Mouse (Mus musculus) layer of hippocampus, adult 11-12 months (tissue): Measurements from ENCODE around the gene Mrgprb8.
"Not testable (repeated sequence)": the region's sequence is repeated elsewhere in the genome, so short reads cannot be mapped to it uniquely, and the experiment has no call there.

Experiments
- DNase-seq: peaks from one replicate; pipeline ENCODE4 v3.0.0; 2022; ENCODE audit warnings: low spot score

Gene Mrgprb8

GRCm38 (mm10) chr7:48388226-48388625 is at the start of gene Mrgprb8:
Gene Mrgprb8, plus strand, starts transcription at chr7:48388526.
- DNase-seq = no peak

- DNase-seq = not testable (repeated sequence)
These were observed 47.6 kb downstream of the Mrgprb8 start for GRCm38 (mm10) chr7:48435936-48436335.

GRCm38 (mm10) chr7:48436581-48436980 is 48.3 kb downstream of the Mrgprb8 start:
- no peak for DNase-seq
